Mouse (Mus musculus) layer of hippocampus, adult 2 months (tissue): ENCODE data around the gene Ergic1. TPM values are rescaled to one million over a fixed set of nuclear protein-coding genes. Genes with fewer than 3 reads are reported as not detected.
A peak's percentile ranks its signal among the peaks of the same experiment; 100 is the strongest.

Experiments used
- DNase-seq, 2 experiments: peaks; one replicate each; pipeline ENCODE4 v3.0.0; 2022; ENCODE audit warnings: low spot score in 2 of 2
- H3K27ac ChIP-seq: fragments of 200-600 bp; 2 replicates; pipeline ENCODE4 v1.8.1; 2022
- H3K4me3 ChIP-seq: fragments of 200-600 bp; 2 replicates; pipeline ENCODE4 v1.8.1; 2022; ENCODE audit warnings: mild to moderate bottlenecking
- CTCF ChIP-seq: fragments of 200-600 bp; conservative IDR thresholded peaks from 2 replicates; pipeline ENCODE4 v1.8.1; 2022; ENCODE audit warnings: antibody characterized with exemption, mild to moderate bottlenecking, moderate library complexity
- total RNA-seq, 2 experiments: library from RNA; stranded (reverse); gene quantifications; 2 replicates each; pipeline ENCODE4 v1.2.3; 2021

Gene Ergic1
- total RNA-seq, 2 experiments from 2014 or later, result 121 to 124 TPM

DNA sequence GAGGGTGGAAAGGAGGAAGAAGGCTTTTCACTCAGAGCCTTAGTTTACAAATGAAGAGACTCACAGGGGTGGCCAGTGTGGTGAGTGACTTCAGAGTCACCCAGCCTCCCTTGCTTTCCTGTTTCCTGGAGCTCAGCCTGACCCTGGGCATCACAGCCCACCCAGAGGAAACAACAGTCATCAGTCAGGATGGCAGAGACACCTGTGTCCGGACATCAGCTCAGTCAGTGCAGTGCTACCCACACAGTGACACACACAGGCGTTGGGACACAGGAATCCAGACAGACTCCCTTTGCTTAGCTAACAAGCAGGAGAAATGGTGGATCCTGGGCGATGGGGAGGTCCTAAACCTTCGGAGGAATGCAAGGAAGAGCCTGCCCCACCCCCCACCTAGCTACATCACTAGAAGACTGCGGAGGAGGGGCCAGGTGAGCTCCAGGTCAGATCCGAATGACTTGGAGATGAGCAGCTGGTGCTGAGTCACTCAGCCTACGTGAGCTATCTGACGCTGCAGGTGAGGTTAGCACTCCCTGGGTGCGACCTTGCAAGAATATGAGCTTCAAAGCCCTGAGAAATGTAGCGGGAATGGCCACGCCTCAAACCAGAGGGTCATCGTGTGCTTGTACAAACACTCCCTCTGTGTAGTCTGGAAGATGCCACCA is 12.0 kb upstream of the Ergic1 start:
- no peak for TF ChIP-seq CTCF
- H3K4me3 ChIP-seq, result no peak overlapping the region
- DNase-seq, result no peak
- H3K27ac ChIP-seq, result no peak overlapping the region

DNA sequence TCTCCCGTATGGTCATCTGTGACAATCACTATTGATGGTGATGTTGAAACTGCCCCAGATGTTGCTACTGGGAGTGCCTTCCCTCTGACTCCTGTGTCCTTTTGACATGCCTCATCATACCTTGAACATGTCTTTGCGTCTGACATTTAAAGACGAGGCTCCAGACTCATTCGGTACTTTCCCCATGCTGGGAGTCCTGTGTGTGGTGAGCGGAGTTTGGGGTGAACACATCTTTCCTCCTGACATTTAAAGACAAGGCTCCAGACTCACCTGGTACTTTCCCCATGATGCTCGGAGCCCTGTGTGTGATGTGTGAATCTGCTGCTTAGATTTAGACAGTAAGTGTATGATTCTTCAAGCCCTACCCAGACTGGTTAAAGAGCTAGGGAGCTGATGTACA is 10.2 kb upstream of the Ergic1 start:
- TF ChIP-seq CTCF, result no peak
- DNase-seq, result no peak
- Histone ChIP-seq H3K4me3 (no peak overlapping the region), H3K27ac (no peak overlapping the region)

DNA sequence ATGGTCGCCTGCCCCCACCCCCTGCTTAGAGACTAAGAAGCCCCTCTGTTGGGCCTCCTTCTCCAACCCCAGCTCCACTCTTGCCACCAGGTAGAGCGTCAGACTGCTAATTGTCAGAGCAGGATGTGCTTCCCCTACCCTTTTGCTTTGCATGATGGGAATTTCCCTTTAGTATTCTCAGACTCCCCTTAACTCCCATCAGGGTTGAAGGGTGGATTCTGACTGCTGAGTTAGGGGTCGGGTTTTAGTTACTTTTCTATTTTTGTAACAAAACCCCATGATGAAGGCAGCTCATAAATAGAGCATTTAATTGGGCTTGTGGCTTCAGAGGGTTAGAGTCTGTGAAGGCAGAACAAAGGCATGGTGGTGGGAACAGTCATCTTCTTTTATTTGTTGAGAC is 8.3 kb upstream of the Ergic1 start:
- DNase-seq, result no peak
- H3K27ac ChIP-seq, result no peak overlapping the region
- no peak for TF ChIP-seq CTCF

DNA sequence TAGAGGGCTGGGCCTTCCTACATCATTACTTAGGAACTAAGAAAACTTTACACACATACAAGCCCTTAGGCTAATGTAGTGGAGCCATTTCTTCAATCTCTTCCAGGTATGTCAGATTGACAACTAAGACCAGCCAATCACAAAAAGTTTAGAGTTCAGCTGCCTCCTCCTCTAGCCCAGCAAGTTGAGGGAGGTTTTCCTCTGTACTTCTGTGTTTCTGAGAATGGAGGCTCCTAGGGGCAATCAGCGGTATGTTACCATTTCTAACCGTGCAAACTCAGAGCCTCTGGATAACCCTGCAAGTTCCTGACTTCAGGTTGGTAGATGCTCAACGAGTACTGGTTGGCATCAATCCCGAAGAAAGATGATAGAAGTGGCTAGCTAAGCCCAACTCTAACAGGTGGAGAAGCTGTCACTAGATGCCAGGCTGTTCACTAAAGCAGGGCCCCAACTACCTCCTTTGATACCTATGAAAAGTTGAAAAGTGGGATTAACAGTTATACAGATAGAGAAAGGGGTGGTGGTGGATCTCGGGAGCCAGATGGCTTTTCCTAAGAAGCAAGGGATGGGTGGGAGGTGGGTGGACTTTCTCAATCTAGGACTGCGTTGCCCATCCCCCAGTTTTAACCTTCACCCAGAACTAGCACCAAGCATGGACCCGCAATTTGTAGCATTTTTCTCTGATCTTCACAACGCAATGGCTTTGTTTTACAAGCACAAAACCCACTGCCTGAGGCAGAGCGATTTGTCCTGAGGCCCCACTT is 581 bp upstream of the Ergic1 start:
- TF ChIP-seq CTCF, result no peak
- H3K27ac ChIP-seq, result peak overlapping the region; percentile 96
- peak overlapping the region; percentile 83 for H3K4me3 ChIP-seq
- no peak for DNase-seq

More for the DNA sequence above, 8.3 kb upstream of the Ergic1 start:
- H3K4me3 ChIP-seq, result no peak overlapping the region

DNA sequence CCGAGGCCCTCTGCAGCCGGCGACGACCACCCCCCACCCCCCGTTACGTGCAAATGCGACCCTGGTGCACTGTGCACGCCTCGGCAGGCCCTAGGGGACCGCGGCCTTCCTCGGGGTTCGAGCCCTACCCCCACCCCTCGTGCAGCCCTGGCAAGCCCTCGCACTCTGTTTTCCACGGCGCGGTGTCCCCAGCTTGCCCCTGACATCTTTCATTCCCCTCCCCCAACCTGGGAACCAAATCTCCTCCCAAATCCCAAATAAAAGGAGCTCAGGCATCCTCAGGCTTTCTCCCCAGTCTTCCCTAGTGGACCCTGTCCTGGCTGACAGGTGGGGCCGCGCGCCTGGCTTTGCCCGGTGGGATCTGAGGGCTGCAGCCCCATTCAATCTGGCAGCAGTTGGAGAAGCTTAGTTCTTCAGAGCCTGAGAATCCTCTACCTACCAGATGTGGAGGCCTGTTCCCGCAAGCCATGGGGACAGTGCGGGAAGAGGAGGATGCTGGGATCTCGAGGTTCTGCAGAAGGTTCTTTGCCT is 427 bp downstream of the Ergic1 start, which contains the start of gene Dusp1:
TSS of gene Dusp1 (minus strand) at position 478 of the 531 bp plus-strand sequence.
- no peak for TF ChIP-seq CTCF
- no peak for DNase-seq
- H3K27ac ChIP-seq, result peak within 1 kb of the TSS; percentile 96
- peak within 1 kb of the TSS; percentile 83 for H3K4me3 ChIP-seq

DNA sequence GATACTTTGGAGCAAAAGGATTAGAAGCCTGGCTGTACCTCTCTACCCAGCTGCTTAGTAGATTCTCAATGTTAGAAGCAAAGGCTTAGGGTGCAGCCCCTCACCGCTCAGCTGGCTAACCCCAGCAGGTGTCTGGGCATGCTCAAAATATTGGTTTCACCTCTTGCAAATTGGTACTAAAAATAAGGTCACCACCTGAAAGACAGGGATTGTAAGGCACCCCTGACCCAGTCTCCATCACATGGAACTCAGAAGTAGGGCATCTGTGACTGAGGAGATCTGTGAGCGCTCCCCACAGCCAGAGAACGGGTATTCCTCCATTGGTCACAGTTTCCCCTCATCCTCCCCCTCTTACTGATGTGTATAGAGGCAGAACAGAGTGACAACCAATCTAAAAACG is 1.0 kb downstream of the Ergic1 start:
- no peak for DNase-seq
- TF ChIP-seq CTCF, result no peak
- H3K27ac ChIP-seq, result peak overlapping the region; percentile 96

DNA sequence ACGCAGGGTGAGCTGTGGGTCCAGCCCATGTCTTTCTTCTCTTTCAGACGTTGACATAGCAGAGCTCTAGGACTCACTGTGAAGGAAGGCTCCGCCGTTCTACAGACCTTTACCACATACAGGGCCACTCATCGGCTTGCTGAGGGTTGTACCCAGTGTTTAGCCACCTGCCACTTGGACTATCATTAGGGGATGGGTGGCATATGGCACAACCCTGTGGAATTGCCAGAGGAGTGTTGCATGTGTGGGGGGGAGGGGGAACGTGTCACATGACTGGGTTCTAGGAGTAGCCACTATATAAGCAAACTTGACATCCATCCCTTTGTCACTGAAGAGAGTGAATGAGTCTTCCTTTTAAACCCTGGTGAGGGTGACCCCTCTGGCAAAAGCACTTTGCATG is 2.2 kb downstream of the Ergic1 start:
- no peak for DNase-seq
- H3K4me3 ChIP-seq, result no peak overlapping the region
- no peak for TF ChIP-seq CTCF
- no peak overlapping the region for H3K27ac ChIP-seq

More for the DNA sequence above, 1.0 kb downstream of the Ergic1 start:
- H3K4me3 ChIP-seq, result peak overlapping the region; percentile 83

DNA sequence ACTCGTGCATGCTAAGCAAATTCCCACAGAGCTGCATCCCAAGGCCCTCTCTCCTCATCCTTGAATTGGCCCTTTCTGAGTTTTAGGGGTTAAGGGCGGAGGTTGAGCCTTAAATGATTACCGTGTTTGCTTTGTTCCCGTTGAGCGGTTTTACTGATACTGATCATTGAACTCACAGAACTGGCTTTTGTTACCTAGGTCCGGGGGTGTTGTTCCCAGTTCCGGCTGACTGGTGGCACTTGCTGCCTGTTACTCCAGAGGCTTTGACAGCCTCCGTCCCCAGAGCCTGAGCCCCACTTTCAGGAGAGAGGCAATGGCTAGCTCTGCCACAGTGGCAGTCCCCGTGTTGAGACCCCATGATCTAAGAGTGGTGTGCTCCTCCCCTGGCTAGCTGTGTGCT is 3.1 kb downstream of the Ergic1 start:
- Histone ChIP-seq H3K27ac (no peak overlapping the region), H3K4me3 (no peak overlapping the region)
- no peak for DNase-seq
- TF ChIP-seq CTCF, result no peak

DNA sequence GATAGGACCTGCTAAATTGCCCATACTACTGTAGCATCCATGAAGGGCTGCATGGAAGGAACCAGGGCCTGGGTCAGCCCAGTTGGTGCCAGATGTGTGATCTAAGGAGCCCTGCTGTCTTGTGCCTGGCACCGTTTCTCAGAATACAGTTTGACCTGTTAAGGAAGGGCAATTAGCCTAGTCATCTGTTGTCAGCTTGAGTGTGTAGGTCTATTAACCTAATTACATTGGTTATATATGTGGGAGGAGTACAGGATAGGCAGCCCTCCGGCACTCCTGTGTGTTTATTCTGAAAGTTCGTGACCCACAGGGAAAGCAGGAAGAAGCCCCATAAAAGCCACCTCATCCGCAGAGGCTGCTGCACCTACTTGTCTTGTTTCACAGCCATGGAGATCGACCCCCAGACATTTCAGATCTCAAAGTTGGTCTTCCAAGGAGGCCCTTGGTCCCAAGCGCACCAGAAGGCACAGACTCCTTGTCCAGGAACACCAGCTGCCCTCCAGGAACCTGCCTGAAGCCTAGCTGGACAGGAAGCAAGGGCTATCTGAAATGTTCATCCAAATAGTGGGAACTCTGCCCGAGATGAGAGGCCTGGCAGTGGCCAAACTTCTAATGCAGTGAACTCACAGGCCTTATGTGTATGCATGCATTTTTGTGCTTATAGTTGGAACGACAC is 6.0 kb downstream of the Ergic1 start:
- Histone ChIP-seq H3K27ac (no peak overlapping the region), H3K4me3 (no peak overlapping the region)
- no peak for TF ChIP-seq CTCF
- DNase-seq, result no peak

DNA sequence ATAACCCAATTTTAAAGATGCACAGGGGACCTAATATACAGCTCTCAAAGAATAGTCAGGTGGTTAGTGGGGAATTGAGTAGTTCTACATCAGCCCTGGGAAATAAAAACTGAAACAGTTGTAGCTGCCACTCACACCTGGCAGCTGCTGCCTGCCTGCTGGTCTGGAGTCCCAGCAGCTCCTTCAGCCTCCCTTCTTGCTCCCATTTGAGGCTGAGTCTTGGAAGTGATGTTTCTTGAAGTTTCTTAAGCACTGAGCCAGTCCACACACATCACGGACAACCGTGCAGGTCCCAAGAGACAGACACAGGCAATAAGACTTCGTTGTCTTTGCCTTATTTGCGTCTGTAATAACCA is 6.5 kb downstream of the Ergic1 start:
- Histone ChIP-seq H3K4me3 (no peak overlapping the region), H3K27ac (no peak overlapping the region)
- no peak for TF ChIP-seq CTCF
- no peak for DNase-seq

DNA sequence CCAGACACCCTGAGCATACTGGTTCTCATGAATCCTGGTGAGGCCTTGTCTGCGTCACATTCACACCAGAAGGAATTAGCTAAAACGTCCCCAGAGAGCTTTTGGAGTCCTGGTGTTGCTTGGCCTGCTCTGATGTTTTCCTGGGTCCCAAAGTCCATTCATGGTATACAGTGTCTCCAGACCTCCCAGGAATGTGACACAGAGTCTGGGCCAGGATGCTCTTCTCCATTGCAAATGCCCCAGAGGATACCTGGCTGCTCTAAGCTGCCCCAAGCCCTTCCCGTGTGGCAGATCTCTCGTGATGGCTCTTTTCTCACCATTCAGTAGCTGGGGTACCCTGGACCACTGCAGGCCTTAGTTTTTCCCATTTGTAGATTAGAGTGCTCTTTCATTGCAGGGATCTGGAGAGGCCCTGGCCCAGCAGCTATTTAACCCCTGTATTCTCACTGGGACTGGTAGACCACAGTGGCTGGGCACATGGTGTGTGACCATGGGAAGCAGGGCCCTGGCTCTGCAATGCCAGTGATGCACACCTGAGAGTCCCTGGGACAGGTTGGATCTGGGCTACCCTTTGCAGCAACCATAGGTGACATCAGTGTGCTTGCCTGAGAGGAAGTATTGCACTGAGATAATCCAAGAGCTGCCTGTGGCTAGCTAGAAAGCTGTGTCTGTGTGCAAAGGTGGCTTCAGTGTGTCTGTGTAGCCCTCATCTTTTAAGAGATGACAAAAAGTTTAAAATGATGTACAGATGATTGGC is 8.5 kb downstream of the Ergic1 start:
- Histone ChIP-seq H3K4me3 (no peak overlapping the region), H3K27ac (no peak overlapping the region)
- no peak for TF ChIP-seq CTCF
- no peak for DNase-seq

DNA sequence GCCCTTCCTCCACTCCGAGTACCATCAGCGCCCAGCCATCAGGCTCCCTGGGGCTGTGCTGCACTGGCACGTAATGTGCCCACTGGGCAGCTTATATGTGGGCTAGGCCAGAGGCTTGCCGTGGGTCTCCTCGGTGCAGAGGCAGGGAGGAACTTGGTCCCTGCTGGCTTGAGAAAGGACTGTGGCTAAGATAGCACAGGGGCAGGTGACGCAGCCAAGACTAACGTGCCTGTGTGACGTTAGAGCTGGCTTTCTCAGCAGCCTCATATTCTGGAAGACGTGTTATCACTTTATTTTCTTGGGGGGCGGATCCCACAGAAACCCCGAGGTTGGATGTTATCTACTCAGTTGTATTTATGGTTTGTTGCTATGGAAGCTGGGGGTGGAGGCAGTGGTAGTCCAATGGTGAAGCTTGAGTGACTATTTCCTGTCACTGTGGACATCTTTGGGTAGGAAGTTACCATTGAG is 9.4 kb downstream of the Ergic1 start:
- TF ChIP-seq CTCF, result no peak
- no peak overlapping the region for H3K4me3 ChIP-seq
- no peak for DNase-seq
- H3K27ac ChIP-seq, result no peak overlapping the region
